Mouse (Mus musculus) liver, embryonic 13.5 days (tissue): ENCODE results near the gene Gimap5. TPM values are rescaled to one million over a fixed set of nuclear protein-coding genes. Genes with fewer than 3 reads are reported as not detected.

Experiments
- ATAC-seq: fragments of 200-750 bp; cut with Nextera tagmentation; 2 replicates; pipeline ENCODE4 v1.8.0; 2017; ENCODE audit warnings: low read depth, mild to moderate bottlenecking, moderate number of reproducible peaks, moderate library complexity
- DNase-seq: peaks from one replicate; pipeline ENCODE4 v3.0.0; 2022
- H3K27ac ChIP-seq: fragments of 300-500 bp; sonication (generic); 2 replicates; pipeline ENCODE4 v1.5.1; 2015; ENCODE audit warnings: moderate library complexity, mild to moderate bottlenecking, inconsistent platforms
- H3K27me3 ChIP-seq: fragments of 300-500 bp; sonication (generic); 2 replicates; pipeline ENCODE4 v1.6.1; 2015; ENCODE audit warnings: mild to moderate bottlenecking, inconsistent platforms
- H3K36me3 ChIP-seq: fragments of 300-500 bp; sonication (generic); 2 replicates; pipeline ENCODE4 v1.6.1; 2015; ENCODE audit warnings: mild to moderate bottlenecking, inconsistent platforms
- H3K4me1 ChIP-seq: fragments of 300-500 bp; sonication (generic); replicated peaks from 2 replicates; pipeline ENCODE4 v1.6.1; 2015; ENCODE audit warnings: inconsistent platforms
- H3K4me2 ChIP-seq: fragments of 300-500 bp; sonication (generic); 2 replicates; pipeline ENCODE4 v1.6.1; 2015; ENCODE audit warnings: inconsistent platforms, mild to moderate bottlenecking, moderate library complexity
- H3K4me3 ChIP-seq: fragments of 300-500 bp; sonication (generic); replicated peaks from 2 replicates; pipeline ENCODE4 v1.5.1; 2015; ENCODE audit warnings: mild to moderate bottlenecking, inconsistent platforms
- H3K9ac ChIP-seq: fragments of 300-500 bp; sonication (generic); 2 replicates; pipeline ENCODE4 v1.6.1; 2015; ENCODE audit warnings: mild to moderate bottlenecking, inconsistent platforms
- H3K9me3 ChIP-seq: fragments of 300-500 bp; sonication (generic); replicated peaks from 2 replicates; pipeline ENCODE4 v1.6.1; 2016; ENCODE audit warnings: inconsistent platforms
- WGBS: fragments of 180-500 bp; shearing (Covaris S2); methylation state at CpG from one replicate; pipeline ENCODE4 v1.1.7; 2015; ENCODE audit not compliant: insufficient replicate concordance; 5-methylcytosine and 5-hydroxymethylcytosine counted together
- polyA plus RNA-seq: library from polyadenylated mRNA; unstranded; fragments of >200 nt; fragmentation: Nextera tagmentation; extraction: Ambion mirVana; gene quantifications from 2 replicates; pipeline ENCODE4 v1.2.1, GENCODE M21; 2015

Gene Gimap5
- polyA plus RNA-seq, 1 experiment from 2014 or later: 2.8 TPM

DNA sequence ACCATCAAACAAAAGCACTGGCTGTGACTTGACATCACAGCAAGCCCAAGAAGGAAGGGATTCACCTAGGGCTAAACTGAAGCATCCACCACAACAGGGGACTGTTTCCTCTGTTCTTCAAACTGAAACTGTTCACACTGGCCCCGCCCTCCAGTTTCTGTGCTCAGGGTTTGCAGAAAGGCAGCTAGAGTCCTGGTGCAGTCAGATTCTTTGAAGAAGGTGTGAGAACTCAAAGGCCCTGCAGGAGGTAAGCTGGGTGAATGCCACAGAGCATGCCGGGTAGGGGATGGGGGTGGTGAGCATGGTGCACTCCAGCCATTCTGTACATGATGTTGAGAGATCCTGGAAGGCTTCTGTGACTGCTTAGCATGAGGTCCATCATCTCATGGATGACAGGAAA, 27.5 kb upstream of the Gimap5 start, which contains the start of the genes Gm28053 and Gimap7:
Gene Gm28053 (plus strand): TSS at position 153 of the 400 bp plus-strand sequence.
Gene Gimap7 (plus strand): TSS at position 167 of the 400 bp plus-strand sequence.
- Histone ChIP-seq H3K27ac (no peak within 1 kb of the TSS), H3K27me3 (no peaks in the 10 kb centered on the region), H3K9ac (no peak within 1 kb of the TSS), H3K4me1 (no peaks in the 10 kb centered on the region), H3K4me3 (no peak within 1 kb of the TSS), H3K9me3 (no peaks in the 10 kb centered on the region), H3K4me2 (no peak within 1 kb of the TSS), H3K36me3 (no peaks in the 10 kb centered on the region)
- DNase-seq: no peak
- WGBS: 60% methylated on average over 2 of the region's 2 CpGs
- ATAC-seq: no peak

DNA sequence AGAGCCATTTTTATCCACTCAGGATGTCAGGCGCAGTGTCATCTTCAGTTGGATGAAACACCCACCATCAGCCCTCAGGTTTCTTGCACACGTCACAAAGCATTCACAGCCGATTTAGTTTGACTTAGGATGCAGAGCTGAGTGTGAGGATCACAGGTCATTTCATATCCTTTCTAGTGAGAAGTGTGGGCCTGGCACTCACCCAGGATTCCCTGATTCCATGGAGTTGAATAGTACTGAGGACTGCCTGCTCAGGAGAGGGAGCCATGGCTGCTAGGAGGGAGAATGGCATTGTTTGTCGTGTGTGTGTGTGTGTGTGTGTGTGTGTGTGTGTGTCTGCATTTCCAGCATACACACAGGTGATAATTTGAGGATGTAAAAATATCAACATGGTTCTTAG, 25.7 kb upstream of the Gimap5 start:
- H3K4me1 ChIP-seq: no peaks in the 10 kb centered on the region
- H3K36me3 ChIP-seq: no peaks in the 10 kb centered on the region
- H3K4me3 ChIP-seq: no peak overlapping the region
- no peaks in the 10 kb centered on the region for H3K27me3 ChIP-seq
- DNase-seq: no peak
- no peak overlapping the region for H3K27ac ChIP-seq
- H3K9me3 ChIP-seq: no peaks in the 10 kb centered on the region
- WGBS: 68% methylated on average over 4 of the region's 4 CpGs
- H3K4me2 ChIP-seq: no peak overlapping the region
- H3K9ac ChIP-seq: no peak overlapping the region
- no peak for ATAC-seq

DNA sequence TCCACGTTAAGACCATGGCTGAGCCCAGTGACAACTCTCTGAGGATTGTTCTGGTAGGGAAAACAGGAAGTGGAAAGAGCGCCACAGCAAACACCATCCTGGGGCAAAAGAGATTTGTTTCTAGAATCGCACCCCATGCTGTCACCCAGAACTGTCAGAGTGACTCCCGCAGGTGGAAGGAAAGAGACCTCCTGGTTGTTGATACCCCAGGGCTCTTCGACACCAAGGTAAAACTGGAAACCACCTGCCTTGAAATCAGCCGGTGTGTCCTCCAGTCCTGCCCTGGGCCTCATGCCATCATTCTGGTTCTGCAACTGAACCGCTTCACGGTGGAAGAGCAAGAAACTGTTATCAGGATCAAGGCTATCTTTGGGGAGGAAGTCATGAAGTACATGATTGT, 22.5 kb upstream of the Gimap5 start:
- 53% methylated on average over 8 of the region's 8 CpGs for WGBS
- Histone ChIP-seq H3K36me3 (no peaks in the 10 kb centered on the region), H3K4me2 (no peak overlapping the region), H3K27ac (no peak overlapping the region), H3K4me1 (0 out of 2 replicates have a peak, but pooled peaks cover 3% of the 10 kb centered on the region), H3K9ac (no peak overlapping the region), H3K27me3 (no peaks in the 10 kb centered on the region), H3K4me3 (no peak overlapping the region), H3K9me3 (no peaks in the 10 kb centered on the region)
- ATAC-seq: no peak
- no peak for DNase-seq

DNA sequence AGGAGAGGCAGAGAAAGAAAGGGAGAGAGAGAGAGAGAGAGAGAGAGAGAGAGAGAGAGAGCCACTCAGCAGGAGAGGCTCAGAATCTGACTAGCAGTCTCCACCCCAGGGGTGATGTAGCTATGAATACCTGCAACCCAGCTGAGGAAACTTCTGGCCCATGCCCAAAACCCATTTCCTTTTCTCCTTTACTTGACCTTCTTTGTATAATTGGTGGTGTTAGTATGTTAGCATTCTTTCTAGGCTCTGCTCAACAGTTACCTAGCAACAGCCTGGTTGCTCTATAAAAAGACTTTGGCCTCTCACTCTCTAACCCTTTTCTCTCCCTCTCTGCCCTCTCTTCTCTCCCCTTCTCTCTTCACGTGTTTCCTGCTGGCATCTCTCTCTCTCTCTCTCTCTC, 20.5 kb upstream of the Gimap5 start:
- WGBS: 0% methylated on average over 1 of the region's 1 CpGs
- H3K4me1 ChIP-seq: 0 out of 2 replicates have a peak, but pooled peaks cover 3% of the 10 kb centered on the region
- DNase-seq (no peak), ATAC-seq (no peak)
- H3K36me3 ChIP-seq: no peaks in the 10 kb centered on the region
- no peak overlapping the region for H3K27ac ChIP-seq
- no peak overlapping the region for H3K4me3 ChIP-seq
- no peaks in the 10 kb centered on the region for H3K9me3 ChIP-seq
- no peak overlapping the region for H3K4me2 ChIP-seq
- no peak overlapping the region for H3K9ac ChIP-seq
- no peaks in the 10 kb centered on the region for H3K27me3 ChIP-seq

DNA sequence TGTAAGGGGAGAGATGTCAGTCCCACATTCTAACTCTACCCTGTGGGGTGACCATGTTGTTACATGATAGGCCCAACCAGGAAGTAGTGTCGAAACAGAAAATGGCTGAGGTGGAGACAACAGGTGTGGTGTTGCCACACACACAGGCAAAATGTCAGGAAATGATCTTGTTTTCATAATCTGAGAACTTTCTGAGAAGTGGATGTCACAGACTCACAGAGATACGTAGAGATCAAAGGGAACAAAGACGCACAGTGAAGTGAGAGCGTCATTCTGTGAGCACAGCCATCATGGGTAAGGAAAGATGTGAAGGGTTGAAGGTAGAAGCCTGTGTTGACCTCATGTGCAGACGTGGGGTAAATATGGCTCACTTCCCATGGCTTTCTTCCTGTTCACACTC, 18.2 kb upstream of the Gimap5 start:
- ATAC-seq (no peak), DNase-seq (no peak)
- Histone ChIP-seq H3K27ac (no peak overlapping the region), H3K9ac (no peak overlapping the region), H3K4me1 (0 out of 2 replicates have a peak, but pooled peaks cover 3% of the 10 kb centered on the region), H3K36me3 (no peaks in the 10 kb centered on the region), H3K4me3 (no peak overlapping the region), H3K27me3 (no peaks in the 10 kb centered on the region), H3K4me2 (no peak overlapping the region), H3K9me3 (no peaks in the 10 kb centered on the region)
- WGBS: 70% methylated on average over 5 of the region's 5 CpGs

DNA sequence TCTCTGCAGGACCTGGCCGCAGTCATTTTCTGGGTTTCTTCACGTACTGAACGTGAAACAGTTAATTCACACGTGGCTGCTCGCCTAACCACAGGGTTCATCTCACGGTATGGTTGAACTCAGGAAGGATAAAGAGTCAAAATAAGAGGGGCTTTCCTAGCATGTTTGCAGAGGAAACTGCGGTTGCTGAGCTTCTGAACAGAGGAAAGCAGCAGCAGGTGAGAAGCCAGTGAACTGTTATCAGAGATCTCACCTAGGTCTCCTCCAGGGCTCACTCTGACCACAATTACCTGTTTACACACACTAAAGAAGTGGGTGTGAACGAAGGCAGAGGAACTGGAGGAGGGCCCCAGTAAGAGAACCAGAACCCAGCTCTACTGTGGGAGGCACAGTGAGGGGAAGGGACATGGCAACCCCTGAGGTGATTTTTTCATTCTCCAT, 13.1 kb upstream of the Gimap5 start:
- Histone ChIP-seq H3K4me2 (no peak overlapping the region), H3K27me3 (no peaks in the 10 kb centered on the region), H3K4me1 (no peaks in the 10 kb centered on the region), H3K36me3 (no peaks in the 10 kb centered on the region), H3K27ac (no peak overlapping the region), H3K9me3 (no peaks in the 10 kb centered on the region), H3K4me3 (no peak overlapping the region), H3K9ac (no peak overlapping the region)
- WGBS: 16% methylated on average over 8 of the region's 8 CpGs
- DNase-seq (no peak), ATAC-seq (no peak)

DNA sequence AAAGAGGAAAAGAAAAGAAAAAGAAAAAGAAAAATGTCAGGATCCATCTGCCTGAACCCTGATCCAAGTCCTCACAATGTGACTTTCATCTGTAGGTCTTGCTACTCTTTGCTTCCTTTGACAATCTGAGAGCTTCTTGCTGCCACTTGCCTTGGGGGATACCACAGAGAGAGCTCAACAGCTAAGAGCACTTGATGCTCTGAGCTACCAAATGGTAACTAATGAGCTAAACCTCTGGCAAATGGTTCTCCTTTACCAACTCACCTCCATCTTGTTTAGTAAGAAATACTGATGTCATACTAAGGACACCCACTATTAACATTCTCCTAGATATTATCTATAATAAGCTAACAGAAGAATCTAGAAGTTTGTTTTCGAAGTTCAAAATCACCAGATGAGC, 12.3 kb upstream of the Gimap5 start:
- no peak overlapping the region for H3K4me3 ChIP-seq
- no peak overlapping the region for H3K9ac ChIP-seq
- no peaks in the 10 kb centered on the region for H3K27me3 ChIP-seq
- DNase-seq (no peak), ATAC-seq (no peak)
- H3K36me3 ChIP-seq: no peaks in the 10 kb centered on the region
- H3K4me1 ChIP-seq: no peaks in the 10 kb centered on the region
- H3K4me2 ChIP-seq: no peak overlapping the region
- 73% methylated on average over 1 of the region's 1 CpGs for WGBS
- no peak overlapping the region for H3K27ac ChIP-seq
- H3K9me3 ChIP-seq: no peaks in the 10 kb centered on the region

DNA sequence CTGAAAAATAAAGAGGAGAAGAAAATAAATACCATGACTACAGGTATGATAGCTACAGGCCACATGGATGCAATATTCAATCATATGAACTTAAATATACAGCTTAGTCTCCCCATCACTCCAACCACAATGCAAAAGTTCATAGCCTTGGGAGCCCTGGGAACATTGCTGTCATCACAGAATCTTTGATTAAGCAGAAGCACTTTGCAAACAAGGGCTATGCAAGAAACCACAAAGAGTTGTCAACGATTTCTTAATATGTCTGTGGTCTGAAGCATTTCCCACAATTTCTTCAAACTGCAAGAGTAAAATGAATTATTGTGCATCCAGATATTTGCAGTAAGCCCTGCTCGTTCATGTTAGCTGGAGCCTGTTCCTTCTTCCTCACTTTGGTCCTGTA, 8.9 kb upstream of the Gimap5 start:
- Histone ChIP-seq H3K9me3 (no peaks in the 10 kb centered on the region), H3K27me3 (no peaks in the 10 kb centered on the region), H3K9ac (no peak overlapping the region), H3K4me1 (peaks cover 14% of the 10 kb centered on the region), H3K36me3 (no peaks in the 10 kb centered on the region), H3K4me2 (no peak overlapping the region), H3K4me3 (no peak overlapping the region), H3K27ac (no peak overlapping the region)
- DNase-seq (no peak), ATAC-seq (no peak)
- WGBS: 31% methylated on average over 2 of the region's 2 CpGs

DNA sequence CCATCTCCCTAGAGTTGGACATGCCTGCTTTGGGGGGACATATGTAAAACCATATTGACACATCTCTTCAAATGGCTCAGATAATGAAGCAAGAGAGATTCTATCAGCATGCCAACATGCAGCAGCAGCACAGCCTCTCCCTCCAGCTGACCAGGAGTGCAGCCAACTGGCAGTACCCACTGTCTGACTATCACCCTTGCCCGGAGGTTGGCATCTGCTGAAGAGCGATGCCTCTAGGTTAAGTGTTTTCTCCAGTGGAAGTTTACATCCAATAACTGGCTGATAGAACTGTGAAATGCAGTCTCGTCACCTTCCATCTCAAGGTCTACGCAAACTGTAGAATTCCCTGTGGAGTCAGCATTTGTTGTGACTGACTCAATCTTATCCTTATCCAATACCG, 8.3 kb upstream of the Gimap5 start:
- 74% methylated on average over 5 of the region's 5 CpGs for WGBS
- peaks cover 16% of the 10 kb centered on the region for H3K4me1 ChIP-seq
- no peak overlapping the region for H3K27ac ChIP-seq
- no peaks in the 10 kb centered on the region for H3K9me3 ChIP-seq
- no peak for DNase-seq
- H3K4me3 ChIP-seq: no peak overlapping the region
- no peak for ATAC-seq
- H3K36me3 ChIP-seq: no peaks in the 10 kb centered on the region
- H3K9ac ChIP-seq: no peak overlapping the region
- H3K27me3 ChIP-seq: no peaks in the 10 kb centered on the region
- H3K4me2 ChIP-seq: no peak overlapping the region

DNA sequence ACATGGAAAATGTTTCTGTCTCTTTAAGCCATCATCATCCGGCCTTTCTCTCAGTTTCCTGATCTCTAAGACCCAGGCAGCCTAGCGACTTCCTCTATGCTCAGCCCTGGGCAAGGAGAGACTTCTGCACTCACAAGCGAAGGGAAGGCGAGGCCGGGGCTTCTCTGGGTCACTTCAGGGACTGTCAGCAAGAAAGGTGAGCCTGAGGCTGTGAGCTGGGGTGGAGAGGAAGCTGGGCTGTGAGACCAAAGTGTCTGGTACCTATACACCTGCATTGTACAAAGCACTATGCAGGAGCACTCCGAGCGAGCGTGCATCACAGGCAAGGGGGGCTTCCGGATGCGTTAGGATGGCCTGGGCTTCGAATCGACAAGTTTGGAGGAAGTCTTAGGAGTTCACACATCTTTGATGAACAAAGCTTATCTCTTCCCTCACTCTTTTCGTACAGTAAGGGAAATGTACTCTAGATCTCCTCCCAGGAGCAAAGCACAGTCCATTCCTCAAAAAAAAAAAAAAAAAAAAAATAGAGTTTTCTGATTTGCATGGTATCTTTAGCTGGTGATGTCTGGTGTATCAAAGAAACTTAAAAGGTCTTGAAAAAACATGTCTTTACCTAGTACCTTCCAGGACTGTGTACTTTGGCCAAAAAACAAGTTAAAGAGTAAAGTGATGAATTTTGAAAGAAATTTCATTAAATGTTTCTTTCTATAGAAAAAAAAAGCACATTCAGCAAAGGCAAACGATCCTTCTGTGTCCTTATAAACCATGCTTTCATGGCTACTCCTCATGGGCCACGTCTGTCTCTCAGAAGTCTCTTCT, 6.8 kb upstream of the Gimap5 start, which contains the start of gene Gimap1:
Gene Gimap1 (plus strand): TSS at position 94 of the 819 bp plus-strand sequence.
- Histone ChIP-seq H3K27ac (0 out of 2 replicates have a peak within 1 kb of the TSS, but pooled peaks have one; percentile 12), H3K27me3 (no peaks in the 10 kb centered on the region), H3K9ac (no peak within 1 kb of the TSS), H3K4me1 (peaks cover 16% of the 10 kb centered on the region), H3K4me2 (peak within 1 kb of the TSS; percentile 30), H3K36me3 (no peaks in the 10 kb centered on the region), H3K9me3 (no peaks in the 10 kb centered on the region), H3K4me3 (peak within 1 kb of the TSS; percentile 32)
- WGBS: 13% methylated on average over 15 of the region's 15 CpGs
- DNase-seq: no peak
- ATAC-seq: no peak

DNA sequence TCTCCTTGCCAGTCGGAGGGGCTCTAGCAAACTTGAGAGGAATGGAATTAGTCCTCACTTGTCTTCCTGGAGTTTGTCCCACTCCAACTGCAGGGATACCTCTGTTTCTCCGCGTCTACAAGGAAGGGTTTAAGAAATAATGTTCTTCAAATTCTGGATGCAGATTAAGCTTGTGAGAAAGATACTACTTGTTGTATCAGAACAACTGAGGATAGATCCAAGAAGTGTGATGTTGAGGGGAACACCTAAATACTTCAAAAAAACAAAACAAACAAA, 6.3 kb upstream of the Gimap5 start:
- Histone ChIP-seq H3K9me3 (no peaks in the 10 kb centered on the region), H3K36me3 (no peaks in the 10 kb centered on the region), H3K4me1 (peaks cover 16% of the 10 kb centered on the region), H3K27ac (no peak overlapping the region), H3K9ac (no peak overlapping the region), H3K4me3 (no peak overlapping the region), H3K4me2 (peak overlapping the region; percentile 28; the same call in 1 of the 2 replicates), H3K27me3 (no peaks in the 10 kb centered on the region)
- ATAC-seq: no peak
- DNase-seq: no peak
- 41% methylated on average over 3 of the region's 3 CpGs for WGBS
